Comparison of ENCODE assay signal across 8 mouse cellular contexts in the genomic region with DNA sequence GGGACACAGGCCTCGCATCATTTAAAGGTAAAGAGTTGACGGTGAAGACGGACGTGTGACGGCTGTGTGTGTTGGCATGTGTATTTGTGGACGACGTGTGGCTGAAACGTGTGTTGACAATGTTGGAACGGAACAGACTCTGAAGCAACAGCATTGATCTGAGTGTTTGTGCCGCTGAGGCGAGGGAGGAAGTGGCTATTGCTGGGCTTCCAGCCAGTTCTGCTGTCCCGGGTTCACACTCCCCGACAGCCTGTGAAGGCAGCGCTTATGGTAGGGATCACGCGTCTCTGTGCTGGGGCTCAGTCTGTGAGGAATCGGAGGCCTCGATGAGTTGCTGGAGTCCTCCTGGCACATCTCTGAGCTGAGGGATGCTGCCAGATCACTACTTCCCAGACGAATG. TPM values are rescaled to one million over a fixed set of nuclear protein-coding genes. Genes with fewer than 3 reads are reported as not detected.
DNase-seq lines count a peak whose midpoint lies in the region; ATAC-seq lines count a peak whose summit lies in the region.

No protein-coding gene starts in this region.

- DNase-seq in frontal cortex, postnatal 25 days (ENCODE audit: low spot score in 2 of 2), result no peak
- DNase-seq in brain, adult 2 months (ENCODE audit: low read depth, low spot score), result peak; percentile 45
- DNase-seq in heart, adult 9 months (ENCODE audit: low spot score in 2 of 2), result peak; percentile 21 to 31
- peak; percentile 55 to 66 for DNase-seq in kidney, postnatal 25 days
- DNase-seq in cerebellum, adult 11 months, result no peak

- ATAC-seq in frontal cortex, adult (ENCODE audit: low TSS enrichment), result peak; percentile 50; the same call in 1 of the 2 replicates
- peak; percentile 76 for ATAC-seq in megakaryocyte progenitor cell, adult 5-6 weeks (replicated peaks; ENCODE audit: poor library complexity)
- ATAC-seq in erythroid progenitor cell, adult 5-6 weeks (replicated peaks; ENCODE audit: low FRiP score, poor library complexity, severe bottlenecking), result no peak

RNA-seq across cellular contexts. Expression of gene Zfp507, which starts 34.0 kb away (rescaled TPM):
- 10.2 and 11.2 TPM in 2 replicates for total RNA-seq in megakaryocyte progenitor cell, adult 5-6 weeks (2015)
- 11.2 and 13.1 TPM in 2 replicates for total RNA-seq in megakaryocyte progenitor cell, adult 5-6 weeks (2017)
- total RNA-seq in erythroid progenitor cell, adult 5-6 weeks (2015; ENCODE audit: low replicate concordance), result 6.8 and 8.8 TPM in 2 replicates
- 8.1 and 15.9 TPM in 2 replicates for total RNA-seq in erythroid progenitor cell, adult 5-6 weeks (2017; ENCODE audit: low replicate concordance)

Comparison
In these comparisons a context has a peak if more than half of its experiments do, and no peak if none do; other contexts are left out.
1. DNase-seq: peak in brain, adult 2 months (single experiment), heart, adult 9 months (2 of 2) and kidney, postnatal 25 days (2 of 2); none in frontal cortex, postnatal 25 days (0 of 2) and cerebellum, adult 11 months (single experiment).